Mouse (Mus musculus) olfactory bulb, adult 2 months (tissue): ENCODE data around the gene Rora.

Experiments used
- CTCF ChIP-seq: fragments of 200-500 bp; IDR thresholded peaks from 2 replicates; pipeline ENCODE4 v1.5.1; 2012; ENCODE audit warnings: low read depth, mild to moderate bottlenecking, low read length, moderate library complexity; ENCODE audit not compliant: insufficient read depth
- POLR2A ChIP-seq: fragments of 200-500 bp; IDR thresholded peaks from 2 replicates; pipeline ENCODE4 v1.6.1; 2012; ENCODE audit warnings: mild to moderate bottlenecking, low read depth, low read length, moderate library complexity; ENCODE audit not compliant: insufficient read depth

DNA sequence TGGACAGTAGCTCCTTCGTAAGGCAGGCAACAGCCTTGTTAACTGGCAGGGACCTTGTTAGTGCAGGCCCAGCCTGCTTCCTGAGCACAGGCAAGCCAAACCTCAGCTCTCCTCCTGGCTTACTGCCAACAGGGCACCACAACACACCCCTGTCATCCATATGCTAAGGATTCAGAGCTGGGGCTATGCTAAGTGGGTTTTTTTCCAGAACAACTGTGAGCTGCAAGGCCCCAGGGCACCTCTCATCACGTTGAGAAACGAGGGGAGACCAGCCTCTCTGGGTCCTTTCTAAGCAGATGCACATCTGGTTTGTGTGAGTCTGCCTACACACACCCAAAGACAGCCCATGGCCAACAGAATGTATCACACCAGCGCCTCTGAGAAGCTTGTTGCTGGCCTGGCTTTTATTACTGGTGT is 289.0 kb downstream of the Rora start:
- no peak for TF ChIP-seq CTCF
- no peak for TF ChIP-seq POLR2A
